Mouse (Mus musculus) C2C12 (cell line): Measurements from ENCODE around the gene Plekha6.

Experiments used
- CTCF ChIP-seq: IDR thresholded peaks from one replicate; pipeline ENCODE4 v1.5.1; 2011; ENCODE audit not compliant: control insufficient read depth, insufficient read depth, insufficient read length
- MAX ChIP-seq: IDR thresholded peaks from one replicate; pipeline ENCODE4 v1.6.1; 2011; ENCODE audit warnings: mild to moderate bottlenecking, control low read depth
- MYOD1 ChIP-seq: IDR thresholded peaks from one replicate; pipeline ENCODE4 v1.6.1; 2011; ENCODE audit warnings: low read depth; ENCODE audit not compliant: control insufficient read depth, insufficient read length

DNA sequence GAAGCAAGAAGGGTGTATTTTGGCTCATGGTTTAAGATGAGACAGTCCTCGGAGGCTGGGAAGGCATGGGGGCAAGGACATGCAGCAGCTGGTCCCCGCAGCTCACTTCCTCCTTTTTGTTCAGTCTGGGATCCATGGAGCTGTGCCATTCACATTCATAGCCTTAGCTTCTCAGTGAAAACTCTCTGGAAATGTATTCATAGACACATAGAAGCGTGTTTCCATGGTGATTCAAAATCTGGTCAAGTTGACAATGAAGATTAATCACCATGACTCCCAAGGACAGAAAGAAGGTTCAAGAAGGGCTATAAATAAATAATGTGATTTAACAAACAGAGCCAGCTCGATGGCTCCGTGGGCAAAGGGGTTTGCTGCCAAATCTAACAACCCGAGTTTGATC lies 169.9 kb downstream of the Plekha6 start:
- TF ChIP-seq CTCF = no peak
- TF ChIP-seq MAX = no peak
- no peak for TF ChIP-seq MYOD1
